Mouse (Mus musculus) layer of hippocampus, adult 6 months (tissue): ENCODE results near the gene Ehd1. TPM values are rescaled to one million over a fixed set of nuclear protein-coding genes. Genes with fewer than 3 reads are reported as not detected.

Experiments
- long read RNA-seq, 2 experiments: library from polyadenylated mRNA; unstranded; transcript quantifications; one replicate each; pipeline ENCODE4 v2.0.0; 2019 to 2020
- microRNA-seq: library from miRNA; unstranded; fragments of <30 nt; microRNA quantifications from one replicate; pipeline ENCODE4 v1.2.0, GENCODE M21; 2020
- polyA plus RNA-seq: library from polyadenylated mRNA; unstranded; fragments of <200 nt; fragmentation: Nextera tagmentation; gene quantifications from 2 replicates; pipeline ENCODE4 v1.2.3, GENCODE M21; 2021

Gene Ehd1
- 37.4 and 45.0 TPM in 2 replicates for polyA plus RNA-seq
- long read RNA-seq, experiment 1, transcript Ehd1-201 (5 exons, 3,353 nt) = major isoform, 92 of 107 reads
- long read RNA-seq, experiment 1, partial matches to known transcripts = 5 of 107 reads
- long read RNA-seq, experiment 1, other reads (novel, unspliced or antisense) = 10 of 107 reads
- long read RNA-seq, experiment 2, transcript Ehd1-201 (5 exons, 3,353 nt) = major isoform, 431 of 452 reads
- long read RNA-seq, experiment 2, partial matches to known transcripts = 12 of 452 reads
- long read RNA-seq, experiment 2, other reads (novel, unspliced or antisense) = 9 of 452 reads

DNA sequence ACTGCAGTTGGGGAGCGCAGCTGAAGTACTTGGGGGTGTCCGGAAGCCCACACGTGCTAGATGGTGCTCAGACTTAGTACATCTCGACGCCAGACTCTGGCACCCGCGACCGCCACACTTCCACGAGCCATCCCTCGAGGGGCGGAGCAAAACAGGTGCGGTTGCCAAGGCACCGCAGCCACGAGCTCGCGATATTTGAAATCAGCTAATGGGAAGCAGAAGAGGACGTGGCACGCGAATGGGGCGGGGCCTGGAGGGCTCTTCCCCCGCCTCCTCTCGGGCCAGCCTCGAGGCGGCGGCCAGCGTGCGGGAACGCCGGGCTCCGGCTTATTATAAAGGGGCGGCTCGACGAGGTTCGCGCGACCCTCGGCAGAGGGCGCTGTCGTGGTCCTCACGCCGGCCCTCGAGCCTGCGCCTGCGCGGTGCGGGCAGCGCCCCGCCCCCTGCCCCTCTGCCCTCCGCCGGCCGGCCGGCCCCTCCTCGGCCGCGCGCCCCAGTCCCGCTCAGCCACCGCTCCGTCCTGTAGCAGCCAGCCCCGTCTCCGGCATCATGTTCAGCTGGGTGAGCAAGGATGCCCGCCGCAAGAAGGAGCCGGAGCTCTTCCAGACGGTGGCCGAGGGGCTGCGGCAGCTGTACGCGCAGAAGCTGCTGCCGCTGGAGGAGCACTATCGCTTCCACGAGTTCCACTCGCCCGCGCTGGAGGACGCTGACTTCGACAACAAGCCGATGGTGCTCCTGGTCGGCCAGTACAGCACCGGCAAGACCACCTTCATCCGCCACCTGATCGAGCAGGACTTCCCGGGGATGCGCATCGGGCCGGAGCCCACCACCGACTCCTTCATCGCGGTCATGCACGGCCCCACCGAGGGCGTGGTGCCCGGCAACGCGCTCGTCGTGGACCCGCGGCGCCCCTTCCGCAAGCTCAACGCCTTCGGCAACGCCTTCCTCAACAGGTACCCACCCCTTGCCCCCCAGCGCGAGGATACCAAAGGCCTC is at the start of gene Ehd1:
TSS of gene Ehd1 (plus strand) at position 300 of the 996 bp plus-strand sequence.

DNA sequence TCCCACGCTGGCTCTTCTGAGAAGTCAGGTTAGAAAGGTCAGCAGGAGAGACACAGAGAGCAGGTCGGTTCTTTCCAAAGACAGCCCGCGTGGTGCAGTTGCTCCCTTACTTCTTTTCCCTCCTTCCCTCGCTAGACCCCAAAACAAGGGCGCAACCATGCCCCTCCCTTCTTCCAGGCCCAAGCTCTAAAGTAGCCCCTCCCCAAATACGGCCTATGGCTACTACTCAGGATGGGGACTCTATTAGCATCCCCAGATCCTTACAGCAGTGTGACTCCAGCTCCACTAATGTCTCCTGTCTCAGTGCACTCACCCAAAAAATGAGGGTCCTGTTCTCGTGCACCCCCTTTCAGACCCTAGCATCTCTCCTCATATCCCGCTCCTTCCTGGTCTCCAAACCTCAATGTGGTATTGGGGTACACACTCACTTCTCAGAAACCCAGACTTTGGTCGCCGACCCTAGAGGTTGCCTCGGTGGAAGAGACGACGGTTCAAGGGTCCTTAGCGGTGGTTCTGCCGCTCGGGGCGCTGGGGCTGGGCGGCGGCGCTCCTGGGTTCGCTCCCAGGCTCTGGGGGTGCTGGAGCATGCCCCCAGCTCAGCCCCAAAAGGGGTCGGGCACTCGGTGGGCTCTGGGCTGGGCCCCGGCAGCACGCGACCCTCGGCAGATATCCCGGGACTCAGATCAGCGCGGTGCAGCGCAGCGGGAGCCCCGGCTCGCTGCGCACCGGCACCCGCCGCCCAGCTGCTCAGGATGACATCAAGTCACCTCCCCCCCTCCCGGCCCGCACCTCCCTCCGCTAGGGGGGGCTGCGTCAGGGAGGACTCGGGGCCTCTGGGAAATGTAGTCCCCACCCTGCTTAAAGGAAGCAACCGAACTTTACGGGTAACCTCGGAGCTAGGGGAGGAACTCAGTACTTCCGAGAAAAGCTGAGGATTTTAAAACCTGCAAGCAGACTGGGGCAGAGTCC is 41.2 kb upstream of the Ehd1 start, which contains the start of gene Ppp2r5b:
TSS of gene Ppp2r5b (minus strand) at position 789 of the 969 bp plus-strand sequence.

DNA sequence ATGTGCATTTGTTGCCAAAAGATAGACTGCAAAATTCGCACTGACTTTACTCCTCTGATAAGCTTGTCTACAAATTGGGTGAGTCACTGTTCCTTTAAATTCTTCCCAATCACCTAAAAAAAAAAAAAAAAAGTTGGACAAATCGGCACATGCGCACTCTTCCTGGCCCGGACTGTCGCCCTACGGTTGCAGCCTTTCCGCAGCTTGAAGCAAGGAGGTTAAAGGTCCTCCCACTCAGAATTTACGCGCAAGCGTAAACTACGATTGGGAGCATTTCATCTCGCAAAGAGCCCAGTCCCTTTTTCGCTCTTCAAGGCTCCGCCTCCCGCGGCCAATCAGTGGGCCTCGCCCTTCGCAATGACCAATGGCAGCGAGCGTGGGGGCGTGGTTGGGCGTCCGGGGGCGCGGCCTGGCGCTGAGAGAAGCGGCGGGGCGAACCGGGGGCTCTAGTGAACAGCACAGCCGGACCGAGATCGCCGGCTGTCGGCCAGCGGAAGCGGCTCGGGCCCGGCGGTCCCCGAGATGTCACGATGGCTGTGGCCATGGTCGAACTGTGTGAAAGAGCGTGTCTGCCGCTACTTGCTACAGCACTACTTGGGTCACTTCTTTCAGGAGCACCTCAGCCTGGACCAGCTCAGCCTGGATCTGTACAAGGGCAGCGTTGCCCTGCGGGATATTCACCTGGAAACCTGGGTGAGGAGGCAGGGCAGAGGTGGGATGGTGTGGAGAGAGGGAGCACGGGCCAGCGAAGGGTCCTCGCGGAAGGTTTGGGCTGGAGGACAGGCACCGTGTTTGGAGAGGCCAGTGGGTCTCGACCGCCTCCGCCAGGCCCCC is 35.0 kb upstream of the Ehd1 start, which contains the start of gene Atg2a:
TSS of gene Atg2a (plus strand) at position 395 of the 834 bp plus-strand sequence.

DNA sequence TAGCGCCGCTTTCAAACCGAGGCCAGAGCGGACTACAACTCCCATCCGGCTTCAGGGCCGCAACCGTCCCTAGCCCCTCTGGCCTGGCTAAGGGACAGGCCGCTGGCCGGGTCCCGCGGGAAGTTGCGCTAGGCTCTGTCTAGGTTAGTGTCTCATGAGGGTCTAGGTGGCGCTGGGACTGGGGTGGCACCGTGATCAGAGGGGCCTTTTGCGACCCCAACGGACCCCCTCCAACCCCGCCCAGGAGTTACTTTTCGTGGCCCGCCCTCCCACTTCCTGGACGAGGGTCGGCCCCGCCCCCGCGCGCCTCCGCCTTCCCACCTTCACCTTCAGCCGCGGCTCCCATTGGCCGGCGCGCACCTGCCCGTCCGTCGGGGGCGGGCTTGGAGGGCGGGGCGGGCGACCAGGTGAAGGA is 29.6 kb downstream of the Ehd1 start, which contains the start of gene Cdc42bpg:
TSS of gene Cdc42bpg (plus strand) at position 320 of the 415 bp plus-strand sequence.

GRCm38 (mm10) chr19:6334673-6335457 is 58.3 kb downstream of the Ehd1 start, which contains the start of gene Men1:
Gene Men1, plus strand, starts transcription at chr19:6334979.

DNA sequence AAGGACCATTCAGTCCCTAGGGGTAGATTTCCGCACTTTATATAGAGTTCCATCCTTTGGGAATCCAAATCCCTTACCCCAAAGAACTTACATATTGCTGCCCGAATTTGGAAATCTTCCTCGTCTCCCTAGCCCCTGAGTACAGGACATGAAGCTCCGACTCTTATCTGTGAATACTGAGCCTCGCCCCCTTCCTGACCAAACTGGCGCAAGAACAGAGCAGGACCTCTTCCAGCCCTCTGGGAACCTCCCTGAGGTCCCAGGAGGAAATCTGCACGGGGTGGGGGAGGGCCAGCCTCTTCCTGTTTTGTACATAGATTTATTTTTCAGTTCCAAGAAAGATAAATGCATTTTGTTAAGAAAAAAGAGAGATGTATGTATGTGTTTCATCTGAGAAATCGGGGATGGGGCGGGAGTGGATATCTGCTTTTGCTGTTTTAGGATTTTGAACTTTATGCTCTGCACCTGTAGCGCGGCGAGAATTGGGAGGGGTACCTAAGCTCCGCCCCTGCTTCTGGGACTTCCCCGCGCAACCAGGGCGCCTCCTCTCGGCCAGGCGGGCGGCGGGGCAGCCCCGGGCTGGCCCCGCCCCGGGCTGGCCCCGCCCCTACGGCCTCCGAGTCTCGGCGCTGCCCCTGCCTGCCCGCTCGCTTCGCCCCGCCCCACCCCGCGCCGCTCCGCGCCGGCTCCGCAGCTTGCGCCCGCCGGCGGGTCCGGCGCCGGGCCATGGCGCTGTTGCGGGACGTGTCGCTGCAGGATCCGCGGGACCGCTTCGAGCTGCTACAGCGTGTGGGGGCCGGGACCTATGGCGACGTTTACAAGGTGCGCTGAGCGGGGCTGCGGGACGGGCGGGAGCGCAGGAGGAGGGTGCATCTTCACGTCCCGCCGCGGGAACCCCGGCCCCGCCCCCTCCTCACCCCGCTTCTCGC is 64.3 kb downstream of the Ehd1 start, which contains the start of gene Map4k2:
TSS of gene Map4k2 (plus strand) at position 612 of the 929 bp plus-strand sequence.

Small RNA genes lying within 50 kb of the gene (microRNA-seq; reads per million reads assigned to microRNA genes)
- gene Mir192 (12.7 reads per million, percentile 35 among the genes with 10 or more reads in this experiment), gene Mir194-2 (25.8 reads per million, percentile 44 among the genes with 10 or more reads in this experiment), gene Mir6989 (4.1 reads per million, percentile 15 among the genes with 10 or more reads in this experiment)

Other genes with a start within 250 kb of the Ehd1 start
- gene Syvn1, start 230.1 kb upstream of the Ehd1 start, polyA plus RNA-seq = 36.6 and 44.8 TPM in 2 replicates
- 51.5 and 58.6 TPM in 2 replicates for gene Mrpl49, start 218.9 kb upstream of the Ehd1 start, polyA plus RNA-seq
- 3,358 and 3,673 TPM in 2 replicates for gene Fau, start 218.9 kb upstream of the Ehd1 start, polyA plus RNA-seq
- 85.4 and 98.5 TPM in 2 replicates for gene Znhit2, start 215.5 kb upstream of the Ehd1 start, polyA plus RNA-seq
- gene Tm7sf2, start 208.4 kb upstream of the Ehd1 start, polyA plus RNA-seq = 14.6 and 16.9 TPM in 2 replicates
- 77.5 and 93.8 TPM in 2 replicates for gene Vps51, start 199.5 kb upstream of the Ehd1 start, polyA plus RNA-seq
- gene Tmem262, start 196.7 kb upstream of the Ehd1 start, polyA plus RNA-seq = not detected in 2 replicates
- 0.39 TPM in 1 of 2 replicates, not detected in the other for gene Gm28374, start 194.5 kb upstream of the Ehd1 start, polyA plus RNA-seq
- gene Zfpl1, start 191.8 kb upstream of the Ehd1 start, polyA plus RNA-seq = 66.0 and 69.1 TPM in 2 replicates
- 0.09 and 0.10 TPM in 2 replicates for gene Cdca5, start 191.7 kb upstream of the Ehd1 start, polyA plus RNA-seq
- gene AC131692.1, start 182.3 kb upstream of the Ehd1 start, polyA plus RNA-seq = not detected in 2 replicates
- 0.09 TPM in 1 of 2 replicates, not detected in the other for gene Naaladl1, start 170.9 kb upstream of the Ehd1 start, polyA plus RNA-seq
- gene Sac3d1, start 158.1 kb upstream of the Ehd1 start, polyA plus RNA-seq = 43.5 and 44.1 TPM in 2 replicates
- gene Snx15, start 148.4 kb upstream of the Ehd1 start, polyA plus RNA-seq = 66.8 and 74.4 TPM in 2 replicates
- 0.24 TPM in 1 of 2 replicates, not detected in the other for gene Batf2, start 135.7 kb upstream of the Ehd1 start, polyA plus RNA-seq
- 169 and 184 TPM in 2 replicates for gene Arl2, start 135.2 kb upstream of the Ehd1 start, polyA plus RNA-seq
- gene Majin, start 92.3 kb upstream of the Ehd1 start, polyA plus RNA-seq = not detected in 2 replicates
- gene Gpha2, start 50.3 kb upstream of the Ehd1 start, polyA plus RNA-seq = not detected in 2 replicates
- gene Ppp2r5b, start 40.9 kb upstream of the Ehd1 start, polyA plus RNA-seq = 31.7 and 43.9 TPM in 2 replicates
- 6.7 and 6.8 TPM in 2 replicates for gene Atg2a, start 35.1 kb upstream of the Ehd1 start, polyA plus RNA-seq
- 0.09 and 0.10 TPM in 2 replicates for gene Cdc42bpg, start 29.7 kb downstream of the Ehd1 start, polyA plus RNA-seq
- gene Men1, start 58.3 kb downstream of the Ehd1 start, polyA plus RNA-seq = 27.4 and 30.5 TPM in 2 replicates
- 30.1 and 42.0 TPM in 2 replicates for gene Map4k2, start 64.4 kb downstream of the Ehd1 start, polyA plus RNA-seq
- gene Sf1, start 87.0 kb downstream of the Ehd1 start, polyA plus RNA-seq = 63.6 and 92.3 TPM in 2 replicates
- gene Pygm, start 107.7 kb downstream of the Ehd1 start, polyA plus RNA-seq = 11.3 and 12.0 TPM in 2 replicates
- gene Rasgrp2, start 122.6 kb downstream of the Ehd1 start, polyA plus RNA-seq = 26.2 and 29.9 TPM in 2 replicates
- gene Nrxn2, start 142.0 kb downstream of the Ehd1 start, polyA plus RNA-seq = 104 and 108 TPM in 2 replicates